Mouse (Mus musculus): ENCODE measurements around the gene P4hb. TPM values are rescaled to one million over a fixed set of nuclear protein-coding genes. Genes with fewer than 3 reads are reported as not detected.

Gene P4hb
- polyA plus RNA-seq, 1 experiment, result 705 TPM

DNA sequence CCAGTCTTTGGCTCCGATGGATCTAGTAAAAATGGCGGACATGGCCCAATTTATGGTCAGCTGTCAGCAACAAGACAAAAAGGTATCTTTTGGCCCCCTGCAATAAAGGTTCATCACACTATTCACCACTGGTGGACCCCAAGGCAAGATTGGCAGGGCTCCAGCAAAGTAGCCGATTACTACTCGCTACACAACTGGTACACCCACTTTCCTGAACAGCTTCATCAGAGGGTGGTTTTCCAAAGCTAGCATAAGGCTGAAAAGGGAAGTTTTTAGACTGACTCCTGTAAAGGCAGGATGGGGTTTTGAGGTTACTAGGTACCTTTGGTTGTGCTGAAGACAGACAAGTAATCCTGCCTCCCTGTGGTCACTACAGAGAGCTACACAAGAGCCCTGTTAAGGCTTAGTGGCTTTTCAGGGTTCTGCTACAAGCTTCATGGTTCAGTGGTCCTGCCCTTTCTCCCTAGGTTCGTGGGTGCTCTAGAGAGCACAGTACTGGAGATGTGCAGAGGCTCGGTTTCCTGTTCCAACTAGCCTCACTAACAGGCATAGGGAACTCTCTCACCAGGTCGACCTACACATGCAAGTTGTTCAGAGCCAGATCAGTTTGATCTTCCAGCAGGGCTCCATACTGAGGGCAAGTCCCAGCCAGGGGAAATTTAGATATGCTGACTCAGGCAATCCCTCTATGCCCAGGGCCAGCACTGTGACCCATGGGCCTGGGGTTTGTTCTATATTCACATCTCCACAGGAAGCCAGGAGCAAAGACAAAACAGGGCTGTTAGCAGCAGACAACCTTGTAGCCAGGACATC lies 4.4 kb upstream of the P4hb start:
- Histone ChIP-seq H3K27me3 (ENCODE audit: control insufficient read depth, insufficient read depth, low read length) (no peaks in the 10 kb centered on the region), H3K36me3 (ENCODE audit: control insufficient read depth, insufficient read depth, low read length) (peaks cover 26% of the 10 kb centered on the region), H3K4me1 (ENCODE audit: control insufficient read depth, insufficient read depth, insufficient read length, low read length) (peaks cover 41% of the 10 kb centered on the region), H3K27ac (ENCODE audit: insufficient read depth, low read depth, low read length) (peak overlapping the region; percentile 93), H3K4me3 (ENCODE audit: low read depth, low read length) (peak overlapping the region; percentile 35)
- TF ChIP-seq POLR2A (IDR thresholded peaks at IDR 0.05; ENCODE audit: low read depth, low read length), result 0 out of 2 replicates have a peak, but pooled peaks have one; percentile 8
- no peak for TF ChIP-seq CTCF (IDR thresholded peaks at IDR 0.05; ENCODE audit: extremely low read depth, insufficient read length, insufficient replicate concordance, low read depth, low read length)
- WGBS, result 46% methylated on average over 7 of the region's 7 CpGs

DNA sequence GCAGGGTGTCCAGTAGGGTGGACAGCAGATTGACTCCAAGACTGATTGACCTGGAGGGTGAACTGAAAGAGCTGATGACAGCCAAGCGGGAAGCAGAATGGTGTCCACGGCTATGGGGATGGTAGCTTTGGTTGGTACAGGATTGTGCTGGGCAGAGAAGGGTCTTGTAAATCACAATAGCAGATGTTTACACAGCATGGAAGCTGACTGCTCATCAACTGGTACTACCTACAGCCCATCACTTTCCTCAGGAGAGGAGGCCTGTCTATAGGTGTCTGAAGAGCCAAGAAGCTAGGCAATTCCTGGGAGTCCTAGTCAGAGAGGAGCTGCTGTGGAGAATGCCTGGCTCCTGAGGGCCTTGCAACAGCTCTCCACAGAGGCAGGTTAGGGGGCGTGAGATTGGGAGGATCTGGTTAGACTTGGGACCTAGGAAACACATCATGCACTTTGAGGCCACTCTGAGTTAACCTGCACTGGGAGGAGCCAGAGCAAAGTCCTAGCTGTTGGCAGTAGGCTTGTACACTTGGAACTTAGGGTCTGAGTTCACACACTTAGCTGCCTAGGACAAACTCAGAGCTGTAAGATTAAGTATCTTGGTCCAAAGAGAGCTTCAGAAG lies 3.4 kb upstream of the P4hb start:
- Histone ChIP-seq H3K36me3 (ENCODE audit: control insufficient read depth, insufficient read depth, low read length) (peaks cover 27% of the 10 kb centered on the region), H3K4me1 (ENCODE audit: control insufficient read depth, insufficient read depth, insufficient read length, low read length) (peaks cover 35% of the 10 kb centered on the region), H3K27ac (ENCODE audit: insufficient read depth, low read depth, low read length) (peak overlapping the region; percentile 94), H3K4me3 (ENCODE audit: low read depth, low read length) (no peak overlapping the region; the same call in 1 of the 2 replicates), H3K27me3 (ENCODE audit: control insufficient read depth, insufficient read depth, low read length) (no peaks in the 10 kb centered on the region)
- TF ChIP-seq CTCF (IDR thresholded peaks at IDR 0.05; ENCODE audit: extremely low read depth, insufficient read length, insufficient replicate concordance, low read depth, low read length) (no peak), POLR2A (IDR thresholded peaks at IDR 0.05; ENCODE audit: low read depth, low read length) (peak; percentile 72; the same call in 1 of the 2 replicates)
- 53% methylated on average over 3 of the region's 3 CpGs for WGBS

DNA sequence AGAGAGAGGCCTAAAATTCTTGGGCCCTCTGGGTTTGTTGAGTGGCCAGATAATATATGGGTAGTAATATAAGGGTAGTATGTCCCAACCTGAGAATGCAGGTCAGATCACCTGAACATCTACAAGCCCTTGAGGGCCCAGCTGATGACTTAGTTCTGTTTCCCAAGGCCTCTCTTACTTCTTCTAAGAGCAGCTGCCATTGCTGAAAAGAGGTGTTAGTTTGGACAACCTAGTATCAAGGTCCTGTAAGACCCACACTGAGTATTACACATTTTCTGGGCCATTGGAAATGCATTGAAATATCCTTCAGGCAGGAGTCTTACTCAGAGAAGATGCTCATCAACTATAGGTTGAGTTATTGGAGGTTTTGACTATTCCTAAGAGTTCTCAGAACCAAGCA lies 2.9 kb upstream of the P4hb start:
- H3K27me3 ChIP-seq (ENCODE audit: control insufficient read depth, insufficient read depth, low read length), result no peaks in the 10 kb centered on the region
- H3K36me3 ChIP-seq (ENCODE audit: control insufficient read depth, insufficient read depth, low read length), result peaks cover 32% of the 10 kb centered on the region
- peak overlapping the region; percentile 94 for H3K27ac ChIP-seq (ENCODE audit: insufficient read depth, low read depth, low read length)
- H3K4me3 ChIP-seq (ENCODE audit: low read depth, low read length), result no peak overlapping the region
- H3K4me1 ChIP-seq (ENCODE audit: control insufficient read depth, insufficient read depth, insufficient read length, low read length), result peaks cover 35% of the 10 kb centered on the region
- no peak for TF ChIP-seq POLR2A (IDR thresholded peaks at IDR 0.05; ENCODE audit: low read depth, low read length)
- no peak for TF ChIP-seq CTCF (IDR thresholded peaks at IDR 0.05; ENCODE audit: extremely low read depth, insufficient read length, insufficient replicate concordance, low read depth, low read length)

DNA sequence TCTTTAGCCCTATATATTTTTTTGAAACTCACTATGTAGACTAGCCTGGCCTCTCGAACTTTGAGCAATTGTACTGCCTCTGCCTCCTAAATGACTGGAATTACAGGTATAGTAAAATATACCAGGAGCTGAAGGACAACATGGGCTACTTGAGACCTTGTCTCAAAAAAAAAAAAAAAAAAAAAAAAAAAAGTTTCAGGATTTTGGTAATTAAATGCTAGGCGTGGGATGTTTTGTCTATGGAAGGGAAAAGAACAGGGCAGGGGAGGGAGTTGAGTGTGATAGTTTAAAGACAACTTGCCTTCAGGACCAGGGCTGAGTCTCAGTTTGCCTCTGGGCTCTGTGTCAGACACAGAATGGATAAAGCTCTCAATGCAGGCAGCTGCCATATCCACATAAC lies 2.0 kb upstream of the P4hb start:
- H3K4me3 ChIP-seq (ENCODE audit: low read depth, low read length), result no peak overlapping the region
- TF ChIP-seq CTCF (IDR thresholded peaks at IDR 0.05; ENCODE audit: extremely low read depth, insufficient read length, insufficient replicate concordance, low read depth, low read length), result no peak
- TF ChIP-seq POLR2A (IDR thresholded peaks at IDR 0.05; ENCODE audit: low read depth, low read length), result no peak
- peaks cover 41% of the 10 kb centered on the region for H3K36me3 ChIP-seq (ENCODE audit: control insufficient read depth, insufficient read depth, low read length)
- WGBS, result 89% methylated on average over 2 of the region's 2 CpGs
- H3K27ac ChIP-seq (ENCODE audit: insufficient read depth, low read depth, low read length), result no peak overlapping the region
- peaks cover 37% of the 10 kb centered on the region for H3K4me1 ChIP-seq (ENCODE audit: control insufficient read depth, insufficient read depth, insufficient read length, low read length)
- H3K27me3 ChIP-seq (ENCODE audit: control insufficient read depth, insufficient read depth, low read length), result no peaks in the 10 kb centered on the region

DNA sequence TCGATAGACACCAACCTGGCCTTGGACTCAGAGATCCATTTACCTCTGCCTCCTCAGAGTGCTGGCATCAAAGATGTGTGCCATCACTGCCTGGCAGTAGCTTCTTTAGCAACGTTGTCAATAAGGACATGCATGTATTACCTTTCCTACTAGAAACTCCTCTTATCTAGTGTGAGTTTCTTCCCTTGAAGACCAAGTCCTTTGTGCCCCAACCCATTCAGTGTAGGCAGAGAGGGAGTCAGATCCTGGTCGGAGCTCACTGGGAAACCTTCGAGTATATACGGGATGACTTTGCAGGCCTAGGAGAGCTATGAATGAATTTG lies 1.2 kb upstream of the P4hb start:
- Histone ChIP-seq H3K27ac (ENCODE audit: insufficient read depth, low read depth, low read length) (peak overlapping the region; percentile 10; the same call in 1 of the 2 replicates), H3K36me3 (ENCODE audit: control insufficient read depth, insufficient read depth, low read length) (peaks cover 37% of the 10 kb centered on the region), H3K4me3 (ENCODE audit: low read depth, low read length) (no peak overlapping the region; the same call in 1 of the 2 replicates), H3K27me3 (ENCODE audit: control insufficient read depth, insufficient read depth, low read length) (no peaks in the 10 kb centered on the region), H3K4me1 (ENCODE audit: control insufficient read depth, insufficient read depth, insufficient read length, low read length) (peaks cover 34% of the 10 kb centered on the region)
- TF ChIP-seq CTCF (IDR thresholded peaks at IDR 0.05; ENCODE audit: extremely low read depth, insufficient read length, insufficient replicate concordance, low read depth, low read length), result no peak
- 31% methylated on average over 5 of the region's 5 CpGs for WGBS

DNA sequence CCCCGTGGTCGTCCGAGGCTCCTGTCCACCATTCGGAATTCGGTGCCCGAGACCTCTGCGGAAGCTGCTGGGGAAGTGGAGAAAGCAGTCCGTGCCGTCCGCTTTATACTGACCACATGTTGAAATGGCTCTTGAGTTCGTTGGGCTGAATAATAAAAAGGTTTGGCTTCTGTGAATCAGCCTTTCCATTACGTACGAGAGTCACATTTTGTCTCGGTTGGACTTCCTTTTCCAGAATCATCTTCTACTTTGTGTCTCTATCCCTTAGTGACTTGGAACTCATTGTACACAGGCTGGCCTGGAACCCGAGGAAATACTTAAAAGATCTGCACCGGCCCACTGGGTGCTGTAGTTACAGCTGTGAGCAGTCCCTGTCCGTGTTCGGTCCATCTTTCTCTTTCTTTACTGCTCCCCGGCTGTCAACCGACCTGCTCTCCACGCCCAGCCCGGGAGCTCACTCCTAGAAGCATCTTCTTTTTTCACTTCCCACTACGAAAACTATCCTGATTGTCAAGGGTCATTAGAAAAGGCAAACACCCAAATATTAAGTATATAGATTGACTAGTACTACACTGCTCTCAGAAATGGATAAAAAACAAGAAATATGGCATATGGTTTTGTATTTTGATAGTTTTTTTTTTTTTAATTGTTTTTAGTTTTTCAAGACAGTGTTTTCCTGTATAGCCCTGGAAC lies 678 bp upstream of the P4hb start:
- peaks cover 29% of the 10 kb centered on the region for H3K4me1 ChIP-seq (ENCODE audit: control insufficient read depth, insufficient read depth, insufficient read length, low read length)

DNA sequence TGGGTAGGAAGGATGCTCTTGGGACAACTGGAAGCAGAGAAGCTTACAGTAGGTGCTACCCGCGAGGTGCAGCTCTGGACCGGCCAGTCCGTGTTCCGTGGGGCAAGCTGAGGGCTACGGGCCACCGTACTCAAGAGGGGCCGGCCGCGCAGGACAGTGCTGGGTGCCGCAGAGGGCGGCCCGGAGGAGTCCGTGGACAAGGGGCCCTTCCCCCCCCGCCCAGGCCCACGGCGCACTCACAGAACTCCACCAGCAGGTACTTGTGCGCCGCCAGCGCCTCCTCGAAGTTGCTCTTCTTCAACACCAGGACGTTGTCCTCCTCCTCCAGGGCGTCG lies 669 bp downstream of the P4hb start:
- Histone ChIP-seq H3K4me1 (ENCODE audit: control insufficient read depth, insufficient read depth, insufficient read length, low read length) (peaks cover 19% of the 10 kb centered on the region; the same call in 1 of the 2 replicates), H3K27ac (ENCODE audit: insufficient read depth, low read depth, low read length) (peak overlapping the region; percentile 90), H3K36me3 (ENCODE audit: control insufficient read depth, insufficient read depth, low read length) (peaks cover 34% of the 10 kb centered on the region), H3K27me3 (ENCODE audit: control insufficient read depth, insufficient read depth, low read length) (no peaks in the 10 kb centered on the region), H3K4me3 (ENCODE audit: low read depth, low read length) (peak overlapping the region; percentile 70)
- TF ChIP-seq CTCF (IDR thresholded peaks at IDR 0.05; ENCODE audit: extremely low read depth, insufficient read length, insufficient replicate concordance, low read depth, low read length), result no peak
- no peak for TF ChIP-seq POLR2A (IDR thresholded peaks at IDR 0.05; ENCODE audit: low read depth, low read length)
- under 1% methylated on average over 24 of the region's 24 CpGs for WGBS

More for the DNA sequence above, 678 bp upstream of the P4hb start:
- Histone ChIP-seq H3K36me3 (ENCODE audit: control insufficient read depth, insufficient read depth, low read length) (peaks cover 34% of the 10 kb centered on the region), H3K27me3 (ENCODE audit: control insufficient read depth, insufficient read depth, low read length) (no peaks in the 10 kb centered on the region), H3K27ac (ENCODE audit: insufficient read depth, low read depth, low read length) (peak overlapping the region; percentile 92), H3K4me3 (ENCODE audit: low read depth, low read length) (peak overlapping the region; percentile 74)
- no peak for TF ChIP-seq POLR2A (IDR thresholded peaks at IDR 0.05; ENCODE audit: low read depth, low read length)
- no peak for TF ChIP-seq CTCF (IDR thresholded peaks at IDR 0.05; ENCODE audit: extremely low read depth, insufficient read length, insufficient replicate concordance, low read depth, low read length)
- under 1% methylated on average over 23 of the region's 23 CpGs for WGBS
